Mouse (Mus musculus): ENCODE measurements around the gene Ankrd12.

The Ankrd12 gene

GRCm38 (mm10) chr17:65967751-65968150 is 109.1 kb downstream of the Ankrd12 start:
- no peak for DNase-seq (ENCODE audit: low read depth)

- DNase-seq (ENCODE audit: low read depth): no peak
These were observed 114.6 kb downstream of the Ankrd12 start for GRCm38 (mm10) chr17:65962263-65962662.

GRCm38 (mm10) chr17:65961606-65962136 is 115.2 kb downstream of the Ankrd12 start:
- peak; percentile 66 for DNase-seq (ENCODE audit: low read depth)

GRCm38 (mm10) chr17:65959011-65959410 is 117.9 kb downstream of the Ankrd12 start:
- DNase-seq (ENCODE audit: low read depth): no peak

GRCm38 (mm10) chr17:65958366-65958765 is 118.5 kb downstream of the Ankrd12 start:
- no peak for DNase-seq (ENCODE audit: low read depth)

GRCm38 (mm10) chr17:65957782-65958325 is 119.0 kb downstream of the Ankrd12 start:
- peak; percentile 68 for DNase-seq (ENCODE audit: low read depth)

GRCm38 (mm10) chr17:65956993-65957781 is 119.7 kb downstream of the Ankrd12 start:
- DNase-seq (ENCODE audit: low read depth): no peak

GRCm38 (mm10) chr17:65956140-65956539 is 120.7 kb downstream of the Ankrd12 start:
- DNase-seq (ENCODE audit: low read depth): no peak

GRCm38 (mm10) chr17:65953959-65954358 is 122.9 kb downstream of the Ankrd12 start:
- DNase-seq (ENCODE audit: low read depth): peak; percentile 76

GRCm38 (mm10) chr17:65952083-65952482 is 124.8 kb downstream of the Ankrd12 start:
- DNase-seq (ENCODE audit: low read depth): peak; percentile 81

- peak; percentile 96 for DNase-seq (ENCODE audit: low read depth)
These were observed 126.1 kb downstream of the Ankrd12 start, which contains the start of gene Twsg1 for GRCm38 (mm10) chr17:65950622-65951404. Gene Twsg1 (minus strand): TSS chr17:65951226.

GRCm38 (mm10) chr17:65950183-65950582 is 126.7 kb downstream of the Ankrd12 start:
- no peak for DNase-seq (ENCODE audit: low read depth)

GRCm38 (mm10) chr17:65947307-65947706 is 129.6 kb downstream of the Ankrd12 start:
- no peak for DNase-seq (ENCODE audit: low read depth)

GRCm38 (mm10) chr17:65945420-65945819 is 131.5 kb downstream of the Ankrd12 start:
- no peak for DNase-seq (ENCODE audit: low read depth)

GRCm38 (mm10) chr17:65942394-65942793 is 134.5 kb downstream of the Ankrd12 start:
- no peak for DNase-seq (ENCODE audit: low read depth)

GRCm38 (mm10) chr17:65941275-65941674 is 135.6 kb downstream of the Ankrd12 start:
- DNase-seq (ENCODE audit: low read depth): no peak

- DNase-seq (ENCODE audit: low read depth): no peak
These were observed 136.7 kb downstream of the Ankrd12 start for GRCm38 (mm10) chr17:65940221-65940620.

GRCm38 (mm10) chr17:65939461-65940192 is 137.3 kb downstream of the Ankrd12 start:
- no peak for DNase-seq (ENCODE audit: low read depth)

GRCm38 (mm10) chr17:65937671-65938070 is 139.2 kb downstream of the Ankrd12 start:
- no peak for DNase-seq (ENCODE audit: low read depth)

- peak; percentile 55 for DNase-seq (ENCODE audit: low read depth)
These were observed 143.1 kb downstream of the Ankrd12 start for GRCm38 (mm10) chr17:65933741-65934140.

- no peak for DNase-seq (ENCODE audit: low read depth)
These were observed 145.4 kb downstream of the Ankrd12 start for GRCm38 (mm10) chr17:65931525-65931924.

- no peak for DNase-seq (ENCODE audit: low read depth)
These were observed 145.9 kb downstream of the Ankrd12 start for GRCm38 (mm10) chr17:65930960-65931359.
